Mouse (Mus musculus): ENCODE measurements around the gene Rnf130.

Gene Rnf130

GRCm38 (mm10) chr11:50132265-50132664 lies 107.1 kb downstream of the Rnf130 start:
- no peak for TF ChIP-seq GATA4 (IDR thresholded peaks at IDR 0.05; ENCODE audit: insufficient replicate concordance, low read length)

DNA sequence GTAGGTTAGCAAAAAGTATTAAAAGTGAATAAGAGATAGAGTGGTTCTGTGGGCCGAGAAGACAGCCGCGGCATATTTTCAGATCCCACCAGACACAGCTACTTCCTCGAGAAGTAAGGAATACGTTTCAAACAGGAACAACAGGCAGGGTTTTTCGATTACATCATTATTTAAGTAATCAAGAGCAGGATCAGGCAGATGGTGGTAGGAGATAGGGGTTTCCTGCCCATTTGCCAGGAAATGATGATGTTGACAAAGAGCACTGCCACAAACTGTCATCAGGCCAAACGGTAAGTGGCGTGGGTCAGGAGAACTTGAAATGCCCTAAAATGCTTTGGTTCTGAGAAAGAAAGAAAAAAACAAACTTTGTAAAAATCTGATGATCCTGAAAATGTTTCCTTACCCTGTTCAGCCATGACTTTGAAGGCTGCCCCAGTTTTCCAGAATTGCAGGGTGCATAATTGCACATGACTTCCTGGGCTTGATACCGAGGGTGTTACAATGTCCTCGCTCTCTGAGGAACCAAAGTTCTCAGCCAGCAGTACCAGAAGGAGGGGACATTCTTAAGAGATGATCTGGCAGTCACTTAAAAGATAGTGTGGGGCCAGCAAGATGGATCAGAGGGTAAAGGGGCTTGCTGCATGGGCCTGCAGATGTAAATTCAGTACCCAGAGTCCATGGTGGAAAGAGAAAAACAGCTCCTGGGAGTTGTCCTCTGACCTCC lies 109.2 kb downstream of the Rnf130 start:
- peak; percentile 67 for TF ChIP-seq GATA4 (IDR thresholded peaks at IDR 0.05; ENCODE audit: insufficient replicate concordance, low read length)

GRCm38 (mm10) chr11:50138206-50138822 lies 113.2 kb downstream of the Rnf130 start:
- no peak for TF ChIP-seq GATA4 (IDR thresholded peaks at IDR 0.05; ENCODE audit: insufficient replicate concordance, low read length)

GRCm38 (mm10) chr11:50139571-50139970 lies 114.4 kb downstream of the Rnf130 start:
- no peak for TF ChIP-seq GATA4 (IDR thresholded peaks at IDR 0.05; ENCODE audit: insufficient replicate concordance, low read length)

DNA sequence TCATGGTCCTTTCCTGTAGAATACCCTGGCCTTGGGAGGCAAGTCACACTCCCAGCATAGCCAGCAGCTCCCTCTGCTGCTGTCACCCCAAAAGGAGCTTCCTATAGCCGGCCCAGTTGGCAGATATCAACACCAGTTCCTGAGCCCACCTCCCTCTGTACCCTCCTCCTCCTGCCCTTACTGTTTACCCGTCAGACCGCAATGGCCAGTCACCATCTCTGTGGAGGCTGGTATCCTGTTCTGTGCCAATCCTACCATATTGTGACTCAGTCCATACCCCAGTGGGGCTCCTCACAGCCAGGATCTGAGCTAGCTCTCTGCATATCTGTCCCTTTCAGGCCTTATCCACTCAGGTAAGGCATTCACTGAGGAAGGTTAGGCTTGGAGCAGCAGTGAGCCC lies 120.4 kb downstream of the Rnf130 start:
- TF ChIP-seq GATA4 (IDR thresholded peaks at IDR 0.05; ENCODE audit: insufficient replicate concordance, low read length), result no peak

DNA sequence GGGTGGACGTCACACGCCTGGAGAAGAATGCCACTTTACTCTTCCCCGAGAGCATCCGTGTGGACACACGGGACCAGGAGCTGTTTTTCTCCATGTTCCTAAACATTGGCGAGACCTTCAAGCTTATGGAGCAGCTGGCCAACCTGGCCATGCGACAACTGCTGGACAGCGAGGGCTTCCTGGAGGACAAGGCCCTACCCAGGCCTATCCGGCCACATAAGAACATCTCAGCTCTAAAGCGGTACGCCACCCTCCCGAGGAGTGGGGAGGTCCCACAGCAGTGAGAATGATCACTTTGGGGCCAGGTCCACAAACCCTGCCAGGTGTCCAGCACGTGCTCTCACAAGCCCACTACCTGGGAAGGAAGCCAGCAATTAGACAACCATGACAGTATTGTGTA lies 121.0 kb downstream of the Rnf130 start:
- TF ChIP-seq GATA4 (IDR thresholded peaks at IDR 0.05; ENCODE audit: insufficient replicate concordance, low read length), result no peak

DNA sequence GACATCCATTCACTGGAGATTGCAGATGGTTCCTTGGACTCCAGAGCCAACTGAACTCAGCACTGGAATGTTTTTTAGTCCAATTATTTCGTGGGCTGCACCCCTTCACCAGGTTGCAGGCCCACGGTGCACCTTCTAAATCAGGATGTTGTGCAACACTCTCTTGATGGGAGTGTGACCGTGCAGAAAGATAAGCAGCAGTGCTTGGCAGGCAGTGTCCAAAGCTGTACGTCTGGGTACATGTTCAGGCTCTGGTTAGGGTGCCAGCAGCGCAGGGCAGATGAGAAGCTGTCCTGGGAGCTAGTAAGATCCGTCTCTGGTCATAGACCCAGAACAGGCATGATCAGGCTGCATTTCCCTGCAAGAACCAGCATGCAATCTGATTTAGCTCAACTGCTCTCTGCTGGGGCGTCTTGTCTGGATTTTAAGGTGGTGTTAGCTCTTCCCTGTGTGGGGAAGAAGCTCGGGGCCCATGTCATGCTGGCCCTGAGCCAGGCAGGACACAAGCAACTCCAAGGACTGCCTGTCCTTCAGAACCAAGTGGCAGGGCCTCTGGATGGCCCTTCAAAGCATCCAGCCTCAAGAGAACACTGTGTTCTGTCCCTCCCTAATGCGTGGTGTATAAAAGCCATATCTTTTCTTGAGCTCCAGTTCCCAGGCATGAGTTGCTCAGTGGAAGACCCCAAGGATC lies 122.3 kb downstream of the Rnf130 start:
- TF ChIP-seq GATA4 (IDR thresholded peaks at IDR 0.05; ENCODE audit: insufficient replicate concordance, low read length), result peak; percentile 61; the same call in 1 of the 2 replicates

DNA sequence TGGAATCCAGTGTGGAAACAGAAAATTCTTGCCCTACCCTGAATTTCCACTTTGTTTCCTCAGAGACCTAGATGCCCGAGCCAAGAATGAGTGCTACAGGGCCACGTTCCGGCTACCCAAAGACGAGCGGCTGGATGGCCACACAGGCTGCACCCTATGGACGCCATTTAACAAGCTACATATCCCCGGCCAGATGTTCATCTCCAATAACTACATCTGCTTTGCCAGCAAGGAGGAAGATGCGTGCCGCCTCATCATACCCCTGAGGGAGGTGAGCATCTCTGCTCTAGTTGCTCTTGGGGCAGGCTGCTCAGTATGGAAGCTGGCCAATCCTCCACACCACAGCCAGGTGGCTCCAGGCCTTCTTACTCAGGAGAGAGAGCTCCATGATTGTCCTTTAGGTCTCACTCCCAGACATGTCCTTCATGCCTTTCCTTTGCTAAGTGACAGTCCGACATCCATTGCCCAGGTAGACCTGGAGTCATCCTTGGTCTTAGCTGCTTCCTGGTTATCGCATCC lies 122.9 kb downstream of the Rnf130 start:
- no peak for TF ChIP-seq GATA4 (IDR thresholded peaks at IDR 0.05; ENCODE audit: insufficient replicate concordance, low read length)

DNA sequence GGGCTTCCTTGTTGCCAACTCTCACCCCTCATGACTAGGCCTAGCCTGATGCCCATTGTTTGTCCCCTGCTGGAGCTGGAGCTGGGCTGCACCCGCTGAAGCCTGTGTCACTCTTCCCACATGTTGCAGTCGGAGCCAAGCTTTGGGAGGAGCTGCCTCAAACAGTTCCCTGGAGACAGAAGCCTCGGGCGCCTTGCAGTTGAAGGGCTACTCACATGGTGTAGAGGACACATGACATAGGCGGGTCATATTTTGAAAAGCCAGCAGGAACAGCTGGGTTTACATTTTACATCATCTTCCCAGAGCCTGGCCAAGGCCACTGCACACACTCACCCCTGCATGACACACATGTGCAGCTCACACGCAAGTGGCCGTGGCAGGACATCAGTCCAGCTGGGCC lies 124.1 kb downstream of the Rnf130 start:
- no peak for TF ChIP-seq GATA4 (IDR thresholded peaks at IDR 0.05; ENCODE audit: insufficient replicate concordance, low read length)

GRCm38 (mm10) chr11:50149603-50150150 lies 124.5 kb downstream of the Rnf130 start:
- TF ChIP-seq GATA4 (IDR thresholded peaks at IDR 0.05; ENCODE audit: insufficient replicate concordance, low read length), result no peak

DNA sequence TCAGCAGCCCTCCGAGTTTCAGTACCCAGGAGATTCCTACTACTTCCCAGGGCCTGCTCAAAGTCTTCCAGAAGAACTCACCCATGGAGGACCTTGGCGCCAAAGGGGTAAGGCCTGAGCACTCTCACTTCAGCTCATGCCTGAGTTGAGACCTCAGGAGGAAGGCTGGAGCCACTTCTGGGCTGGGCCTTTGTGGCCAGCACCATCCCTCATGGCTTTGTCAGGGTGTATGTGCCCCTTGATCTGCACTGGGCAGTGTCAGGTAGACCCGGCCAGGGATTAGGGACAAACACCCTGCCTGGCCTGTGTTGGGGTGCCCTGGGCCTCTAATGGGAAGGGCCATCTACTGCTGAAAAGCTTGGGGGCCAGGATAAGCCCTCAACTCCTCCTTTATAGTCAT lies 126.2 kb downstream of the Rnf130 start:
- TF ChIP-seq GATA4 (IDR thresholded peaks at IDR 0.05; ENCODE audit: insufficient replicate concordance, low read length), result no peak

GRCm38 (mm10) chr11:50154166-50154565 lies 129.0 kb downstream of the Rnf130 start:
- TF ChIP-seq GATA4 (IDR thresholded peaks at IDR 0.05; ENCODE audit: insufficient replicate concordance, low read length), result no peak
